ENCODE assay signal across 13 mouse cellular contexts in the genomic region with DNA sequence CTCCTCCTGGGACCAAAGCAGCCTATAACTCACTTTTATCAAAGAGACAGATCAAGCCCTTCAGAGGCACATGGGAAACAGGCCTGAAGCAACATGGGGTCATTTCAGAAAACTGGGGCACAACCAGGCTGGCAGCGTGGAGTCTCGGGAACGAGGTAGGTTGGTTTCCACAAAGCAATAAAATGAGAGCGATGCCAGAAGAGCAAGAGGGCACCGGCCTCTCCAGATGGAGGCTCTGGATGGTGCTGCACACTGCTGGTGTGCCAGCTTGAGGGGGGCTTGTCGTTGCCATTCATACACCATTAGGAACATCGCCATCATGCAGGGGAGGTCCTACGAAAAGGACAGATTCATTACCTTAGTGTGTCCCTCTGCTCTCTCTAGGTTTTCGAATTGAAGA.
"Had no signal": no experiment of that assay in that cellular context is flagged by ENCODE, and none has a peak within 500 bp of the region (broad histone marks: within the 10 kb centered on the region; RNA-seq: fewer than 3 reads in every experiment).

No protein-coding gene starts in this region.

- H3K27me3 ChIP-seq: limb, embryonic 12.5 days; midbrain, embryonic 12.5 days; neural tube, embryonic 13.5 days; stomach, embryonic 15.5 days had no signal

- H3K36me3 ChIP-seq: limb, embryonic 12.5 days; midbrain, embryonic 12.5 days; neural tube, embryonic 13.5 days; stomach, embryonic 15.5 days had no signal

- DNase-seq: kidney, postnatal 10 days; lung, adult 18-20 months; retina, postnatal 1 day; right cerebral cortex, postnatal 14 days; thymus, adult 2 months; thymus, postnatal 36 days had no signal

- H3K4me1 ChIP-seq: limb, embryonic 12.5 days; midbrain, embryonic 12.5 days; neural tube, embryonic 13.5 days; stomach, embryonic 15.5 days had no signal

- H3K27ac ChIP-seq: left cerebral cortex, adult 2 months; limb, embryonic 12.5 days; liver, embryonic 14.5 days; midbrain, embryonic 12.5 days; neural tube, embryonic 13.5 days; stomach, embryonic 15.5 days had no signal

- H3K9me3 ChIP-seq: midbrain, embryonic 12.5 days; neural tube, embryonic 13.5 days; stomach, embryonic 15.5 days had no signal

- ATAC-seq: midbrain, embryonic 16.5 days had no signal

- H3K4me3 ChIP-seq: left cerebral cortex, adult 2 months; limb, embryonic 12.5 days; midbrain, embryonic 12.5 days; neural tube, embryonic 13.5 days; stomach, embryonic 15.5 days had no signal

- H3K4me2 ChIP-seq: limb, embryonic 12.5 days; midbrain, embryonic 12.5 days; neural tube, embryonic 13.5 days; stomach, embryonic 15.5 days had no signal

- H3K9ac ChIP-seq: limb, embryonic 12.5 days; liver, embryonic 14.5 days; midbrain, embryonic 12.5 days; neural tube, embryonic 13.5 days; stomach, embryonic 15.5 days had no signal
